Mouse (Mus musculus) intestine, embryonic 16.5 days (tissue): ENCODE measurements at regions not wholly inside any gene's neighbourhood (a gene's known extent, or its start where the extent isn't known, plus 50 kb on each side); places are given as distances from the start of the nearest gene placed in this dataset.
A peak's percentile ranks its signal among the peaks of the same experiment; 100 is the strongest.

ENCODE experiments used
- ATAC-seq: fragments of 200-750 bp; cut with Nextera tagmentation; 2 replicates; pipeline ENCODE4 v1.8.0; 2017; ENCODE audit warnings: moderate TSS enrichment, moderate library complexity
- H3K27ac ChIP-seq: fragments of 300-500 bp; sonication (generic); 2 replicates; pipeline ENCODE4 v1.5.1; 2014; ENCODE audit warnings: mild to moderate bottlenecking, low read length
- H3K27me3 ChIP-seq: fragments of 300-500 bp; sonication (generic); replicated peaks from 2 replicates; pipeline ENCODE4 v1.6.1; 2014; ENCODE audit warnings: low read length, control low read depth, mixed read lengths; ENCODE audit not compliant: control insufficient read depth, insufficient read depth
- H3K36me3 ChIP-seq: fragments of 300-500 bp; sonication (generic); 2 replicates; pipeline ENCODE4 v1.6.1; 2014; ENCODE audit warnings: low read length, control low read depth; ENCODE audit not compliant: control insufficient read depth, insufficient read depth
- H3K4me1 ChIP-seq: fragments of 300-500 bp; sonication (generic); 2 replicates; pipeline ENCODE4 v1.6.1; 2014; ENCODE audit warnings: low read length, control low read depth, mixed read lengths; ENCODE audit not compliant: control insufficient read depth, insufficient read depth
- H3K4me2 ChIP-seq: fragments of 300-500 bp; sonication (generic); 2 replicates; pipeline ENCODE4 v1.6.1; 2014; ENCODE audit warnings: low read depth, low read length, control low read depth
- H3K4me3 ChIP-seq: fragments of 300-500 bp; sonication (generic); 2 replicates; pipeline ENCODE4 v1.5.1; 2014; ENCODE audit warnings: mild to moderate bottlenecking, low read length
- H3K9ac ChIP-seq: fragments of 300-500 bp; sonication (generic); 2 replicates; pipeline ENCODE4 v1.6.1; 2014; ENCODE audit warnings: low read depth, low read length
- H3K9me3 ChIP-seq: fragments of 300-500 bp; sonication (generic); 2 replicates; pipeline ENCODE4 v1.6.1; 2016; ENCODE audit warnings: low read length, control low read depth; ENCODE audit not compliant: control insufficient read depth
- WGBS: fragments of 180-500 bp; shearing (Covaris S2); extraction: QIAGEN DNeasy Blood & Tissue Kit; methylation state at CpG from one replicate; pipeline ENCODE4 v1.1.7; 2014; 5-methylcytosine and 5-hydroxymethylcytosine counted together

DNA sequence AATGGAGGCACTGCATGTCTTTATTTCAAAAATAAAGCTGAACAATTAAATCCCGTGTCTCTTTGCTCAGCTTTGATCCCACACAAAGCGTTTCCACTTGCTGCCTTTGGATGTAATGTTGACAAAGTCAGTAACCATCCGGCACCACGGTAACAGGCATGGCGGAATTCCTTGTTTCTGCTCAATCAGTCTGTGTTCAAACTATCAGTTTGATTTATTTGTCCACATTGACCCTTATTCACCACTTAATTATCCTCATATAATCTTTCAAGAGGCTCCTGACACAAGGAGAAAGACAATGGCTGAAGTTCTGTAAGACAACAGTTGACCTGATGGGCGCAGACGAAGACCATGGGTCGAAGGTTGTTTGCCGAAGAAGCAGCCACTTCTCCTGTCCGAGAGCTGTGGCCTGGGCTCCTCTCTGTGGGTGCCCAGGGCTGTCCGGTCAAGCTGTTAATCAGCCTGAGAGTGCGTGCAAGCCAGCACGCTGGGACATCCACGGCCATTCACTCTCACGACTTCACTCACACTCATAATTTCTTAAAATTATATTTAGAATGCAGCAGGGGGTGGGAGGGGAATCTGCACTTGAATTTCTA lies 106.1 kb upstream of the Ifngr1 start:
- Histone ChIP-seq H3K27me3 (no peaks in the 10 kb centered on the region), H3K9ac (no peak overlapping the region), H3K4me1 (no peaks in the 10 kb centered on the region), H3K4me3 (no peak overlapping the region), H3K9me3 (no peaks in the 10 kb centered on the region), H3K27ac (no peak overlapping the region), H3K4me2 (no peak overlapping the region), H3K36me3 (no peaks in the 10 kb centered on the region)
- WGBS: 51% methylated on average over 15 of the region's 15 CpGs
- ATAC-seq: no peak

DNA sequence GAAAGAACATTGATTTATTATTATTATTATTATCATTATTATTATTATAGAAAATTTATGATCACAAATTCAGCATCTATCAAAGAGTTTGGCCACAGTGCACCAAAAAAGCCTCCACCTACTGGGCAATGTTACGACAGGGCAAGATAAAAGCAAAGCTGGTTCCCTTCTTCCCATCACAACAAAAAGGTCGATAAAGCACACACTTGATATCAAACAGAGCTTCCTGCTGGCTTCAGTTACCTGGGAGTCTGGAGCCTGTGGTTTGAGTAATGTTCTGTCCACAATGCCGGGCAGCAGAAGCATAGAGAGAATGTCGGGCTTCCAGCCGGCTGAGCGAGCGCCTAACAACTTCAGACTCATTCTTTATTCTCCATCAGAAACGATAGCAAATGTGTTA lies 101.2 kb upstream of the Ifngr1 start:
- Histone ChIP-seq H3K4me1 (0 out of 2 replicates have a peak, but pooled peaks cover 3% of the 10 kb centered on the region), H3K4me3 (no peak overlapping the region), H3K27me3 (no peaks in the 10 kb centered on the region), H3K9me3 (no peaks in the 10 kb centered on the region), H3K4me2 (no peak overlapping the region), H3K9ac (no peak overlapping the region), H3K36me3 (no peaks in the 10 kb centered on the region), H3K27ac (no peak overlapping the region)
- no peak for ATAC-seq
- WGBS: 34% methylated on average over 8 of the region's 8 CpGs

- H3K4me3 ChIP-seq: no peak overlapping the region
- H3K36me3 ChIP-seq: no peaks in the 10 kb centered on the region
- no peaks in the 10 kb centered on the region for H3K9me3 ChIP-seq
- H3K4me2 ChIP-seq: no peak overlapping the region
- ATAC-seq: 0 out of 2 replicates have a peak, but pooled peaks have one; percentile 21
- WGBS: 58% methylated on average over 21 of the region's 21 CpGs
- no peak overlapping the region for H3K9ac ChIP-seq
- no peaks in the 10 kb centered on the region for H3K27me3 ChIP-seq
- H3K4me1 ChIP-seq: 0 out of 2 replicates have a peak, but pooled peaks cover 3% of the 10 kb centered on the region
- no peak overlapping the region for H3K27ac ChIP-seq
These were observed 100.0 kb upstream of the Ifngr1 start for GRCm38 (mm10) chr10:19491513-19492380.

DNA sequence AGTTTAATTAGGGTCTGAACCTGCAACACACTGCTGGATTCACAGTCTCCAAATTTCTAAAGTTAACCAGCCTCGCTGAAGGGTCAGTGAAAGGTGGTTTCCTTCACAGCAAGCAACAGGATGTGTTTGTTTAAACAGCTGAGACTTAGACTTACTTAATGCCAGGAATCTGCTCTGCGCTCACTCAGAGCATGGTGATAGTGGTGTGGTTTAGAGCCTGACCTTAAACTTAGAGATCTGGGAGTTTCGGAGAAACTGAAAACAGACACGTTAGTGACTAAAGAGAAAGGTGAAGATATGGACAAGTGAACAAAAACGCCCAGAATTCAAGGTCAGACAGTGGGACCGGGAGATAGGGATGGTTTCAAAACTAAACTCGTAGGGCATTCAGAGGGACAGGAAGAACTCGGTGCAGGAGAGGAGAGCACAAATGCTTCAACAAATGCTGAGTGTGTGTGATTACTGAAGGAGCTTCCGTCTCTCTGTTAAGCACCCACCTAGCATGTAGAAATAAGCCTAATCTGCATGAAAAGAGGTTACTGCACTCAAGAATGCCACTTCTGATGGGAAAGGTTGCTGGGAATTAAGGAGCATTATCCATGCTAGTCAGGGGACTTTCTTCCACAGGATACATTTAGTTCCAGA lies 97.2 kb upstream of the Ifngr1 start:
- Histone ChIP-seq H3K4me3 (peak overlapping the region; percentile 2; the same call in 1 of the 2 replicates), H3K36me3 (no peaks in the 10 kb centered on the region), H3K4me1 (0 out of 2 replicates have a peak, but pooled peaks cover 3% of the 10 kb centered on the region), H3K4me2 (peak overlapping the region; percentile 40), H3K9me3 (no peaks in the 10 kb centered on the region), H3K9ac (no peak overlapping the region), H3K27ac (peak overlapping the region; percentile 73), H3K27me3 (no peaks in the 10 kb centered on the region)
- peak; percentile 58 for ATAC-seq
- WGBS: 14% methylated on average over 9 of the region's 9 CpGs

- ATAC-seq: no peak
- Histone ChIP-seq H3K9me3 (no peaks in the 10 kb centered on the region; the same call in 1 of the 2 replicates), H3K4me3 (no peak overlapping the region)
These were observed 93.6 kb upstream of the Ifngr1 start for GRCm38 (mm10) chr10:19498112-19498511.

GRCm38 (mm10) chr10:19502874-19503273 lies 88.9 kb upstream of the Ifngr1 start:
- Histone ChIP-seq H3K4me2 (no peak overlapping the region), H3K9ac (no peak overlapping the region), H3K4me1 (no peaks in the 10 kb centered on the region), H3K9me3 (no peaks in the 10 kb centered on the region; the same call in 1 of the 2 replicates), H3K4me3 (no peak overlapping the region), H3K27ac (no peak overlapping the region), H3K36me3 (no peaks in the 10 kb centered on the region), H3K27me3 (no peaks in the 10 kb centered on the region)
- no peak for ATAC-seq
- WGBS: 77% methylated on average over 4 of the region's 4 CpGs

More at GRCm38 (mm10) chr10:19498112-19498511, 93.6 kb upstream of the Ifngr1 start:
- Histone ChIP-seq H3K9ac (no peak overlapping the region), H3K4me2 (no peak overlapping the region), H3K4me1 (no peaks in the 10 kb centered on the region), H3K27me3 (no peaks in the 10 kb centered on the region), H3K27ac (no peak overlapping the region), H3K36me3 (no peaks in the 10 kb centered on the region)
- 80% methylated on average over 4 of the region's 4 CpGs for WGBS

DNA sequence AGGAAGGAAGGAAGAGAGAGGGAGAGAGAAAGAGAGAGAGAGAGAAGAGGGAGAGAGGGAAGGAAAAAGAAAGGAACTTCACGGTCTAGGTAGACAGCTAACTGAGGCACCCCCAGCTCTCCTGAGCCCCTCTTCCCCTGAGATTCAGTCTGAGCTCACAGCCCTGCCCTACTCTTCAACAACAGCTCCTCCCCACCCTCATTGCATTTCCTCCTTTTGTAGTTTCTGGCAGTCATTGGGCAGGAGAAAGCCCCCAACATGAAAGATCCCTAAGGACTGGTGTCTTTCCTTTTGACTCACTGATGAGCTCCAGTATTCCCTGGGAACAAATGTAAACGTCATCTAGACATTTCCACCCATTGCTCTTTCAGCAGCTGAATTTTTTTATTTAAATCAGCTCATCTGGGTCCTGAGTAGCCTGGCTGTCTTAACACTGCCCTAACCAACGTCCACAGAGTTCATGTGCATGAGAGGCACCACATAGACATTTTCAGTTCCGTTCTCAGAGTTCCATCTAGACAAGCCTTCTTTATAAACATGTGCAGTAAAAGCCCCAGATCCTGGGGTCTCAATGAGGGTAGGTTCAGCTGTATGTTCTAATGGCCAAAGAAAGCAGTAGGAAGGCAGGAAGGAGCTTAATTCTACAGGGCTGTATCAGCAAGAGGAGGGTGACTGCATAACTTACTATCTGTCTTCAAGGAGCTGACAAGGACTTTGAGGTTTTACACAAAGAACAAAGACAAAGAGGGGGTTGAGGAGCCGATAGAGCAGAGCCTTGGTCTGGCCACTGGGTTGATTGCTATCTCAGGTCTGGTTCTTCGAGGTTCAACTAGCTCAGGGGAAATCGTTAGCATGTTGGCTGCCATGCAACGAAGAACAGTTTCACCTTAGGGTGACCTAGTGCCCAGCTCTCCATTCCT lies 87.6 kb upstream of the Ifngr1 start:
- Histone ChIP-seq H3K9ac (no peak overlapping the region), H3K36me3 (no peaks in the 10 kb centered on the region), H3K4me2 (no peak overlapping the region), H3K9me3 (no peaks in the 10 kb centered on the region; the same call in 1 of the 2 replicates), H3K27me3 (no peaks in the 10 kb centered on the region), H3K27ac (no peak overlapping the region), H3K4me3 (no peak overlapping the region), H3K4me1 (no peaks in the 10 kb centered on the region)
- no peak for ATAC-seq
- 54% methylated on average over 8 of the region's 8 CpGs for WGBS

DNA sequence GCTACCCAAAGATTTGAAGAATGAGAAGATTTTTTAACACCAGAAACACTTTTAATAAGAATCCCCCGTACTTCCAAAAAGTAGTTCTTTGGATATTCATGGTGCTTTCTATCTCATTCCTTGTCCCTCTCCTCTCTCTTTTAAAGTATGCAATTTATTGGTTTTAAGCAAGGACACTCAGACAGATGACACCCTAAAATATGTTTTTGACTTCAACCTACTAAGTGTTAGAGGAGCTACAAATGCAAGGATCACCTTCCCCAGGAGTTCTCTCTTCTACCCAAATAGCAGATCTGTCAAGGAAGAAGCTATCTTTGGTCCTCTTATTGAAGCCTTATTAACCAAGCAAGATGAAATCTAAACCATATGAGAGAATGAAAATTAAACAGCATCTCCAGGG lies 86.6 kb upstream of the Ifngr1 start:
- Histone ChIP-seq H3K27ac (no peak overlapping the region), H3K27me3 (no peaks in the 10 kb centered on the region), H3K9ac (no peak overlapping the region), H3K9me3 (no peaks in the 10 kb centered on the region; the same call in 1 of the 2 replicates), H3K4me1 (no peaks in the 10 kb centered on the region), H3K36me3 (no peaks in the 10 kb centered on the region), H3K4me3 (no peak overlapping the region), H3K4me2 (no peak overlapping the region)
- no peak for ATAC-seq
- 93% methylated on average over 1 of the region's 1 CpGs for WGBS
